Mouse (Mus musculus) thymus, postnatal 36 days (tissue): ENCODE data around the gene Cwf19l1.

Experiments
- DNase-seq, 2 experiments: peaks; one replicate each; pipeline ENCODE4 v3.0.0; 2022; ENCODE audit warnings: mixed read lengths in 2 of 2

The Cwf19l1 gene

DNA sequence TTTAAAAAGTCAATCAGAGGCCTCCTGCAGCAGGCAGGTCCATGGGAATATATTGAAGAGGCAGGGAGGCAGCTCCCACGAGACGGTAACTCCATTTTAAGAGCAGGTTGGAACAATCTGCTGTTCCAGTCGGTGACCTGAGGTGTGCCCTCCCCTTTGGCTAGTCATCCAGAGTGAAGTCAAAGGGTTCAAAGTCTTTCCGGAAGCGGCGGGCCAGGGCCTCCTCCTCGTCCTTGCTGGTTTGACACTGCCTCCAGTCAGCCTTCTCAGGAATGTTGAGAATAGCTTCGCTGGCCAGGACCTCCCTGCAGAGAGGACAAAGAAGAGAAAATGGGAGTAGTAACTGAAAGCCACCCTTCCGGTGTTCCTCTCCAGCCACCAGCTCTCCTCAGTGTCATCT lies 25.3 kb downstream of the Cwf19l1 start:
- DNase-seq = no peak

DNA sequence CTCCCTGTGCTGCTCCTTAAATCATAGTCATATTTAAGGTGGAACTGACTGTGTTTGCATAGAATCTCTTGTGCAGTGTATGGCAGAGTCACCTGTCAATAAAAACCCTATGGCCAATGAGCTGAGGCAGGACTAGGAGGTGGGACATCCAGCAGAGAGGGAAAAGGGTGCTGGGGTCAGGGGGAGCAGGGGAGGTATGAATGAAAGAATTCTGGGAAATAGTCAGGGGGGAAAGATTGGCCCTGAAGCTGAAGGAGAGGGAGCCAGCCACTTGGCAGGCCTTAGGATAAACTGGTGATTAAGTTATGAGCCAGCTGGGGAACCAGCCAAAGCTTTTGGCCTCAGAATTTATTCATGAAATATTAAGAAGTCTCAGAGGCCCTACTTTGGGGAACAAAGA lies 26.7 kb downstream of the Cwf19l1 start:
- DNase-seq = no peak

GRCm38 (mm10) chr19:44107661-44108521 lies 27.8 kb downstream of the Cwf19l1 start:
- no peak for DNase-seq

GRCm38 (mm10) chr19:44106831-44107660 lies 28.6 kb downstream of the Cwf19l1 start, which contains the start of gene Chuk:
Chuk (minus strand) TSS chr19:44107480.
- peak; percentile 92 to 94 for DNase-seq

GRCm38 (mm10) chr19:44104393-44104792 lies 31.3 kb downstream of the Cwf19l1 start:
- DNase-seq = no peak

DNA sequence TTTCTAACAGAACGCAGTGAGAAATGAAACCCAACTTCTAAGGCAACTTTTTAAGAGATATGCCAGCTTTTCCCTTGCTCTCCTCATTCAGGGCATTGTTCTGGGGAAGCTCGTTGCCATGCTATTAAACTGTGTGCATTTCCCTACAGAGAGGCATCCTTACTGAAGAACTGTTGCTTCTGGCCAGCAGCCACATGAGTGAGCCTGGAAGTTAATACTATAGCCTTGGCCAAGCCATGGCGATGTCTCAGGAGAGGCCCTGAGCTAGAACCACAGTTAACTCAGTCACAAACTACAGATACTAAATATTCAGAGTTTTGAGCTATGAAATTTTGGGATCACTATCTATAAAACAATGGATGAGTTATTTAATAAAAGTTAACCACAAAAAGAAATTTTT lies 32.7 kb downstream of the Cwf19l1 start:
- DNase-seq = no peak

- no peak for DNase-seq
Measured at GRCm38 (mm10) chr19:44100840-44101239, 34.8 kb downstream of the Cwf19l1 start.

- DNase-seq = no peak
Measured at GRCm38 (mm10) chr19:44086278-44086677, 49.4 kb downstream of the Cwf19l1 start.

DNA sequence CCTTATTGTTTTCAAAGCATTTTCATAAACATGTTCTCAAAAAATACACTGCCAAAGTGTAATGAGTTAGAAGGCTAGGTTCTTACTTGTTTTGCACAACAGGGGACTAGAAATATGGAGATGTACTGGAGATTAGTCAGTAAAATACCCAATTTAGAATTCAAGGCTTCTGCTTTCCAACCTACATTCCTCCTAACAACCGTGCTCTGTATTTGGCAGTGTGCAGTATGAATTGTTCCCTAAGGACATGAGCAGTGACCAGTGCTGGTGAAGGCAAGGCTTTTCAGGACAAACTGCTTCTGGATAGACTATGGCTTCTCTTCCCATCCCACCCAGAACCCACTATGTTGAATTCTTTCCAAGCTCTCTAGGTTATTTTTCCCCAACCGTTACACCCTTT lies 54.8 kb downstream of the Cwf19l1 start:
- no peak for DNase-seq

GRCm38 (mm10) chr19:44080023-44080422 lies 55.7 kb downstream of the Cwf19l1 start:
- no peak for DNase-seq

GRCm38 (mm10) chr19:44077024-44077423 lies 58.7 kb downstream of the Cwf19l1 start:
- no peak for DNase-seq

- DNase-seq = no peak
Measured at GRCm38 (mm10) chr19:44076457-44076856, 59.2 kb downstream of the Cwf19l1 start.

- DNase-seq = no peak
Measured at GRCm38 (mm10) chr19:44074986-44075385, 60.7 kb downstream of the Cwf19l1 start.

DNA sequence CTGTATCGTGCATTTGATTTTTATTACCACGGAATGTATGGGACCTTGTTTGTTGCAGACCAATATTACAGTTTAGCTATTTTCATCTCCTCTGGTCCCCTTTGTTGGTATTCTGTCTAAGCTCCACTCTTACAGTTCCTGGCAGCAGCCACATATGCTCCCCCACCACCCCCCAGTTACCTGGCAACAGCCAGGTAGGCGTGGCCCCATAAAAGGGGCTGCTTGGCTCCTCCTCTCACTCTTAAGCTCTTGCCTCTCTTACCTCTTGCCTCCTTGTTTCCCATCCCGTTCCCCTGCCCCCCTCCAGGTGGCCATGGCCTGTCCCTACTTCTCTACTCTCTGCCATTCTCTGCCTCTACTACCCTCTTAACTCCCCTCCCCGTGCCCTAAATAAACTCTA lies 64.5 kb downstream of the Cwf19l1 start:
- peak; percentile 3 to 9 for DNase-seq

GRCm38 (mm10) chr19:44069914-44070232 lies 65.8 kb downstream of the Cwf19l1 start:
- no peak for DNase-seq

DNA sequence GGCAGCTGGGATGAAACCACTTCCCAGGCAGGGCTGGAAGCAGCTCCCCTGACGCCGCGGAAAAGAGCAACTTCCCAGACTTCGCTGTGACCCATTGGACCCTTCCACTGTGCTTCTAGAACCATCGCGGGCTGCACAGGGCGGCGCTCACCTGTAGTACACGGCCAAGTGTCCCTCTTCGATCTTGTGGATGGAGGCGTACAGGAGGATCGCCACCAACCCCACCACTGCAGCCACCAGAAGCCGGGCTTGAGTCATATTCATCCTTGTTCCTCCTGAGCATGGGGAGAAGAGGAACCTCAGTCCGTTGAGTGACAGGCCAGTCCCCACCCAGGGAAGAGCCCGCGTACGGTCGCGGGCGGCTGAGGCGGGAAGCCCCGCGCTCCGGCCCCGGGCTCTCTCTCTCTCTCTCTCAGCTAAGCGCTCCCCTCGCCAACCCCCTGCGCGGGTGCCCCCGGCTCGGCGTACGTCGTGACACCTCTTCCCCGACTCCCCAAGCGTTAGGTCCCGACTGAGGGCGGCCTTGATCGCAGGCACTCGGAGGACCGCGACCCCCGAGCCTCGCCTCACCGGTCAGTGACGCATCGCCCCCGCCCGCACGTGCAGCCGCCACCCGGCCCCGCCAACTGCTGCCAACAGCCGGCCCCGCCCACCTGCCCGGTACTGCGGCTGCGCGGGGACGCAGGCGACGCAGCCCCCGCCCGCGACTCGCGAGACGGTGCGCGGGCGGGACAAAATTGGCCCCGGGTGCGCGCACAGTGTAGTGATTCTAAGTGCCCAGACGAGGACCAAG lies 66.4 kb downstream of the Cwf19l1 start, which contains the start of gene Erlin1:
TSS of gene Erlin1 (minus strand) at position 665 of the 793 bp plus-strand sequence.
- peak; percentile 88 to 90 for DNase-seq

DNA sequence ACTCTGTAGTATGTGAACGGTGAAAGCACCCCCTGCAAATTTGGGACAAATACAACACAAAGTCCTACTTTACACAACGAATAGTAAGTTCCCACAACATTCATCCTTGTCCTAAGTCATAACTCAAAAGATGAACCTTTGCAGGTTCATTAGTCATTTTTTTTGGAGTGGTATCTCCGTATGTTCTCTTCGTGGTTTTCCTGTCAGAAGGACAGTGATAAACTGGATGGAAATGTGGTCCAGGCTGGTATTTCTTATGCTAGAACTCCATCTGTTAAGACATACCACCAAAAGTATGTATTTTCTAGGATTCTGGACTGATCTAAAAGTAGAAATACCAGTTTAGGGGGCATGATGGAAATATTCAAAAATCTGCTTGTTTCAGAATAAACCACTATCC lies 67.4 kb downstream of the Cwf19l1 start:
- DNase-seq = no peak

GRCm38 (mm10) chr19:44067323-44068049 lies 68.2 kb downstream of the Cwf19l1 start:
- DNase-seq = no peak

GRCm38 (mm10) chr19:44064734-44065133 lies 70.9 kb downstream of the Cwf19l1 start:
- DNase-seq = no peak

GRCm38 (mm10) chr19:44063773-44064172 lies 71.9 kb downstream of the Cwf19l1 start:
- no peak for DNase-seq

DNA sequence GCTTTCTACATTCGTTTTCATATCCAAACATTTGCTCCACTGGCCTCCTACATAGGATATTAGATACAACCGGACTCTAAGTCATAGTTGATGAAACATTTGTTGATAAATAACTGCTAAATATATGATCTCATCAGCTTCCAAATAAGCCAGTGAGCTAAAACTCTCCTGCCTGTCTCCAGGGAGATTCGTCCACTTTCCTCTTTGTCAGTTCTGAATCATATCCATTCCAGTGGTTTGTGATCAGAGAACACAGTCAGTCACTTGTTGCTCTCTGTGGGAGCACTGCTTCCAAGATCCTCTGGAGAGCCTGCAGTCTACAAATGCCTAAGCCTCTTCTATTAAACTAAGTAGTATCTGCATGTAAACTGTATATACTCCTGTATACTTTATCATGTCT lies 75.5 kb downstream of the Cwf19l1 start:
- no peak for DNase-seq
